Mouse (Mus musculus): ENCODE results near the gene Adrm1.
A peak's percentile ranks its signal among the peaks of the same experiment; 100 is the strongest.

The Adrm1 gene

GRCm38 (mm10) chr2:180185686-180186085 lies 14.4 kb downstream of the Adrm1 start:
- DNase-seq = no peak

DNA sequence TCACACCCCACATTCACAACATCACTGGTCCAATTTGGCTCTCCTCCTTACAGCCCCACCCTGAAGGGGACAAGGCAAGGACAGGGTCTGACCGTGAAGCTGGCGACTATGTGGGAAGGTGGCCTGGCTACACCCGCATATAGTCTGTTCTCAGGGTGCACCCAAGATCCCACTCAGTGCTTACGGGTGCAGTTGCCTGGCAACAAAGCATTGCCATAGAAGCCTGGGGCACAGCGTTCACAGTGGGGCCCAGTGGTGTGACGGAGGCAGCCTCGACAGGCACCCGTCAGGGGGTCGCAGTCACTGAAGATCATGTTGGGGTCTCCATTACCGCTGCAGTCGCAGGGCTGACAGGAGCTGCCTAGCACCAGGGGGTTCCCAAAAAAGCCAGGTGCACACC lies 16.1 kb downstream of the Adrm1 start:
- no peak for DNase-seq

DNA sequence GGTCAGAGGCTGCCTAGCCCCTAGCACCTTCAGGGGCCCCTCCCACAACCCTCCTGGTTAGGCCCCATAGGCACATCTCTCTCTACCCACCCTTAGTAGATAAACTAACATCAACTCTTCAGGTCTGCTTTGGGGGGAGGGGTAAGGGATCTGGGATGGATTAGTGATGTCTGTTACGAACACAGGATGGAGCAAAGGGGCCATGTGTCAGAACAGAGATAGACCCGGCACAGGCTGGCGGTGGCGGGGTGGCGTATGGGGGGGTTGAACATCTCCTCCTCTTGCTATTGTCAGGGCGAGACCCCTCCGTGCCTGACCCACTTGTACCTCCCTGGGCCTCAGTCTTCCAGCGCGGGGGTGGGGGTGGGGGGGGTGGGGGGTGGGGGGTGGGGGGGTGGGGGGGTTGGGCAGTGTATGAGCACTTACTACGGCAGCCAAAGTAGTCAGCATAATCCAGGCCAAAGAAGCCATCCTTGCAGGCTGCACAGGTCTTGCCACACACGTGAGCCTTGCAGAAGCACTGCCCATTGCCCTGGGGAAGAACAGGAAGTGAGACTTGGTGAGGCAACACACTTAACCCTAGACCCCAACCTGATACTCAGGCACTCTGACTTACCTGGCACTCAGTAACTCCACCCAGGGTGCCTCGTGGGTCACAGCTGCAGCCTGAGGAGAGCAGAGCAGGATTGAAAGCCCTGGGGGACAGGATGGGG lies 25.5 kb downstream of the Adrm1 start:
- no peak for DNase-seq

GRCm38 (mm10) chr2:180197323-180198037 lies 26.2 kb downstream of the Adrm1 start:
- no peak for DNase-seq

DNA sequence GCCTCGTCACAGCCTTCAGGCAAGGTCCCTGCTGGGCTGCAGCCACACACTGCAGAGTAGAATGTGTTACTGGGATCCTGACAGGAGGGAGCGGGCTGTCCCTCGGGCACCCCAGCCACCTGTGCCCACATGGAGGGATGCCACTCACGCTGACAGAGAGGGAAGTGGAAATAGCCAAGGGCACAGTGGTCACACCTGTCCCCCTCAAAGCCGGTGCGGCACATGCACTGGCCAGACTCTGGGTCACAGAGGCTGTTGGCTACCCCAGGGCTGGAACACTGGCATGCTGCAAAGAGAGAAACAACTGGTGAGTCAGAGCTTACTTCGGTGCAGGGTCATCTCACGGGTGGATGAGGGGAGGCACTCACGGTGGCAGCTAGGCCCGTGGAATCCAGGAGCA lies 27.5 kb downstream of the Adrm1 start:
- no peak for DNase-seq

DNA sequence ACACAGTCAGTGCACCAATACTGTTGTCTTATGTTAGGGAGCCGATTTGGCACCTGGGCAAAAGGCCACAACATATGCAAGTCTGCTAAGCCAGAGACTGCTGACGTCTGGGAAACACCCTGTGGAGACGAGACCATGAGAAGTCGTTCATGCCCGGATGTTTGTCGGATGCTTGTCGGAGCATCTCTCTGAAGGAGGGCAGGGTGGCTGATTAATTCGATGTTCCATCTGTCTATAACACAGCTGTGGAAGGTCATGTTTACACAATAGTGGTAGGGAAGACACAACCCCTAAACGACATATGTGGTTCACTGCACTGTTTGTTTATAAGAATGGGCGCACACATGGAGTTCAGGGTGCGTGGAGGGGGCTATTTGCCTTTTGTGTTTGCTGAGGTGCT lies 29.4 kb downstream of the Adrm1 start:
- no peak for DNase-seq

DNA sequence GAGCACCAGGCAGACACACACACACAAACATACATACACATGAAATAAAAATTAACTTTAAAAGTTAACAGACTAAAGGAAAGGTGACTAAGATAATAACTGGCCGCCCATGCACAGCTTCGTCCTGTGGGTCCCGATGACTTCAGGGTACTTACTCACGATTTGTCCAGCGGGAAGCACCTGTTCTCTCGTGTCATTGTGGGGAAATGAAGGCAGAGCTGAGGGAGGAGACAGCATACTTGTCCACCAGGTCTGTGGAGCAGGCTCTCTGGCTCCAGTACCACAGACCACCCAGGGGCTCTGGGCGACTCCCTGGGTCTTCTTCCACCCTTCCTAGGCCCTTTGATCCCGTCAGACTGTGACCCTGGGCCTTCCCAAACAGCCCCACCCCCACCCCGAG lies 30.0 kb downstream of the Adrm1 start:
- DNase-seq = no peak

GRCm38 (mm10) chr2:180202263-180202662 lies 31.0 kb downstream of the Adrm1 start:
- DNase-seq = no peak

- no peak for DNase-seq
These were observed 31.5 kb downstream of the Adrm1 start for GRCm38 (mm10) chr2:180202805-180203204.

DNA sequence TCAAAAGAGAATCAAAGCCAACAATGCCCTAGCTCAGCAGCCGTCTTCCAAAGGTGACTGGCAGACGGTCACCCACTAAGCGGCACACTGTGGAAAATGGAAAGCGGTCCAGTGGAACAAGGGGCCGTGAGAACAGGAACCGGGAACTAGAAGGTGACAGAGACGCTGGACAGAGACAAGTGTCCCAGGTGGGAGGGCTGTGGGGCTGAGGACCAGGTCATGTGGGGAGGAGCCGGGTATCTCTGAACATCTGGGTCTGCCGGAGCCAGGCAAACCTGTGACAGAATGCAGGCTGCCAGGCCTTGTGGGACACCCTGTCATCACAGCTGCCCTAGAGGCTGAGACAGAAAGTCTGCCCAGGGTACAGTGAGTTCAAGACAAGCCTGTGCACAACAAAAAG lies 33.2 kb downstream of the Adrm1 start:
- DNase-seq = no peak

GRCm38 (mm10) chr2:180205083-180205955 lies 34.0 kb downstream of the Adrm1 start:
- no peak for DNase-seq

DNA sequence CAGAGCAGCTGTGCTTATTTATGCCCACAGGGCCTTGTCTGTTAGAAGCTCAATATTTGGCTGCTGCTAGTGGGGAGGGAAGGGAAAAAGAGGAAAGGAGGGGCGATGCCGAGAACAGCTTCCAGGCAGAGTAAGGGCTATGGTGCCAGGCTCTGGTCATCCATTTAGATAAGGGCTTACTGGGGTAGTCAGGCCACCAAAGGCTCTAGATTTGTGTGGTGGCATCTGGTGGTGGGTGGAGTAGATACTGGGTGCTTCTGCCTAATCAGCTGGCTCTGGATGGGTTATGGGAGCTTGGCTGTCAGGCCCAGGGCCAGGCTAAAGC lies 34.6 kb downstream of the Adrm1 start:
- DNase-seq = no peak

DNA sequence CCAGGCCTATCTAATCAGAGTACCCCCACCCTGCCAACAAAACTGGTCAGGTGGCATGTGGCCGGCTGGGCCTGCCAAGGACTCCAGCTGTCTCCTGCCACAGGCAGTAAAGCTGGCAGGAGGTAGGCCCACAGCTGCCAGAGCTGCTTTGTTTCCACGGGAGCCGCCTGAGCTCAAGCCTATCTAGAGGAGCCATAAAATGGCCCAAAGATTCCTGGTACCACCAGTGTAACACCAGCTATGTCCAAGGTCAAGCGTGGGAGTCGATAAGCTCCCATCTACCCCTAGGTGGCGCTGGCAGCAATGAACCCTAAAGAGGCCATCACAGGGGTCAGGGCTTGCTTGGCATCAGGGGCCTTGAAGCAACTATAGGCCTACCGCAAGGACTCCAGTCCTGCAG lies 36.6 kb downstream of the Adrm1 start:
- peak; percentile 77 for DNase-seq

DNA sequence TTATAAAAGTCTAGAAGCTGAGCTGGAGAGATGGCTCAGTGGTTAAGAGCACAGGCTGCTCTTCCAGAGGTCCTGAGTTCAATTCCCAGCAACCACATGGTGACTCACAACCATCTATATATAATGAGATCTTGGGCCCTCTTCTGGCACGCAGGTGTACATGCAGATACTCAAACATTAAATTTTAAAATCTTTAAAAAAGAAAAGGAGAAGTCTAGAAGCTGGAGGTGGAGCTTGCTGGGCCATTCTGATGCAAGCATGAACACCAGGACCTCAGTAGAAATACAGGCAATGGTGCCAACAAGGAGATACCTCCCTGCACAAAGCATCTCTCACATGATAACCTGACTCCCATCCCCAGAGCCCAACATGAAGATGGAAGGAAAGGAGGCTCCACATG lies 37.7 kb downstream of the Adrm1 start:
- DNase-seq = no peak

- DNase-seq = no peak
These were observed 41.0 kb downstream of the Adrm1 start for GRCm38 (mm10) chr2:180212255-180212654.

- DNase-seq = peak; percentile 66
These were observed 43.2 kb downstream of the Adrm1 start for GRCm38 (mm10) chr2:180214352-180214978.

- DNase-seq = peak; percentile 69
These were observed 43.8 kb downstream of the Adrm1 start for GRCm38 (mm10) chr2:180215011-180215461.

DNA sequence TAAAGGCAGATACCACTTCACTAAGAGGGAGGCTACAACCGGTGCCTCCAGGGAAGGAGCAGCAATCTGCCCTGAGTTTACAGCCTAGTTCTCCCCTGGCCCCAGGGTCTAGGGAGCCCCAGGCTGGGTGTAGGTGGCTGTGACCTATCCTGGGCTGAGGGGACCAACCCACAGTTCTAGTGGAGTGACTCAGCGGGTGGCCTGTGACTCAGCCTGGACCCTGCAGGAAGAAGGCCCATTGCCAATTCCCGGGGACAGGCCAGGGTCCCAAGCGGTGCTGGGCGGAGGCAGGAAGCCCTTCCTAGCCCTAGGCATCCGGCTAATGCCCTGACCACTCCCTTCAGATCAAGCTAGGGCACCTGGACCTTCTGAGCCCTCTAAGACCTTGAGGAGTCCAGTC lies 44.7 kb downstream of the Adrm1 start:
- peak; percentile 83 for DNase-seq

DNA sequence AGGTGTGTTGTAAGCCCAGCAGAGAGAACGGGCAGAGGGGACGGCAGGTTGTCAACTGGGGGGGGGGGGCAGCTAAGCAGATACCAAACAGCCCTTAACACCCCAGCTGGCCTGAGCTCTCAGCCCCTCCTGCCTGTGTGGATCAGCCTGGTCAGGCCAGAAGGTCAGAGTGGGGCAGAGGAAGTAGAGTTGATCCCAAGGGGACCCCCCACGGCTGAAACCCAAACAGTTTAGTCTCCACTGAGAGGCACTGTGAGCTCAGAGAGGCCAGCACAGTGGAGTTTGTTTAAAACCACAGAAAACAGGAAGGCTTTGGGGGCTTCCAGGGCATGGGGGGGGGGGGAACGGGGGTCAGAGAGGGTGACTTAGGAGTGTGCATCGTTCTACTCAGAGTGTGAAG lies 45.6 kb downstream of the Adrm1 start:
- DNase-seq = no peak

DNA sequence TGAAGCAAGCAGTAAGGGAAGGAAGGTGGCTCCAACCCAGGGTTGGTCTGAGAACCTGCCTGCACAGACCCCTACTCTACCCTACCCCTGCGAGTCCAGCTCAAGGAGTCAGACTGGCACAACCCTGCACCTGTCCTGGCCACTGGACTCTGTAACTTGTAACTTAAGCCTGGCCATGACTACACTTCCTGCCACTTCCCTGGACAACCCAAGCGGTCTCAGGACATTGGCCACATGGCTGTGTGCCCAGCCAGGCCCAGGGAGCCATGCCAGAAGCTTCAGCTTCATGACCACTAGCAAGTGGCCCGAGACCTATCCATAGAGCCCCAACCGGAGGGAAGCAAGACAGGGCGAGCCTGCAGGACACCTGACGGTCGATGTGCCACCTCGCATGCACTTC lies 46.3 kb downstream of the Adrm1 start:
- DNase-seq = peak; percentile 95

GRCm38 (mm10) chr2:180218241-180218640 lies 47.0 kb downstream of the Adrm1 start:
- no peak for DNase-seq

DNA sequence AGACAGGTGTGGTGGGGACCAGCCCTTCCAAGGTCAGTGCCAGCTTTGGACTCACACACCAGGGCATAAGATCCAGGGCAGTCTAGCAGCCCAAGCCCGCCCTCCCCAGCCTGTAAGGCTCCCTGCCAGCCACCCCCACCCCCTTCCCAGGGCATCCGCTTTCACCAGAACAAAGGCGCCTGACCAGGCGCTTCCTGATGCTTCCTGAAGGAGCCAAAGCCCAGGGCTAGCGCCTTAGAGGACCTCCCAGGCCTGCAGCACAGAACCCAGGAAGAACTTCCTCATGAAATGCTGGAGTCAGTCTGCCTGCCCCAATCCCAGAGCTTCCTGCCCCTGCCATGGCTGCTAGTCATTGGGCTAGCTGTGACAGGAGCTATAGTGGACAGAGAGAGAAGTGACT lies 47.4 kb downstream of the Adrm1 start:
- peak; percentile 84 for DNase-seq
